Mouse (Mus musculus) hindbrain, embryonic 10.5 days (tissue): ENCODE data around the gene Isg20l2. TPM values are rescaled to one million over a fixed set of nuclear protein-coding genes. Genes with fewer than 3 reads are reported as not detected.

Experiments
- DNase-seq: peaks from one replicate; pipeline ENCODE4 v3.0.0-alpha.2; 2017; ENCODE audit warnings: low spot score
- H3K27ac ChIP-seq: fragments of 300-500 bp; sonication (generic); 2 replicates; pipeline ENCODE4 v1.5.1; 2016; ENCODE audit warnings: mild to moderate bottlenecking, moderate library complexity
- H3K27me3 ChIP-seq: fragments of 300-500 bp; sonication (generic); 2 replicates; pipeline ENCODE4 v1.6.1; 2016; ENCODE audit warnings: mild to moderate bottlenecking; ENCODE audit not compliant: poor library complexity, insufficient read depth, severe bottlenecking
- H3K36me3 ChIP-seq: fragments of 300-500 bp; sonication (generic); 2 replicates; pipeline ENCODE4 v1.6.1; 2016; ENCODE audit warnings: mild to moderate bottlenecking, moderate library complexity
- H3K4me1 ChIP-seq: fragments of 300-500 bp; sonication (generic); replicated peaks from 2 replicates; pipeline ENCODE4 v1.6.1; 2016; ENCODE audit warnings: mild to moderate bottlenecking
- H3K4me3 ChIP-seq: fragments of 300-500 bp; sonication (generic); 2 replicates; pipeline ENCODE4 v1.5.1; 2016; ENCODE audit warnings: mild to moderate bottlenecking, moderate library complexity
- H3K9me3 ChIP-seq: fragments of 300-500 bp; sonication (generic); 2 replicates; pipeline ENCODE4 v1.6.1; 2016; ENCODE audit warnings: mild to moderate bottlenecking, moderate library complexity
- WGBS: fragments of 180-500 bp; shearing (Covaris S2); methylation state at CpG from one replicate; pipeline ENCODE4 v1.1.7; 2016; 5-methylcytosine and 5-hydroxymethylcytosine counted together
- polyA plus RNA-seq: library from polyadenylated mRNA; unstranded; fragments of >200 nt; fragmentation: Nextera tagmentation; extraction: Ambion mirVana; gene quantifications from 2 replicates; pipeline ENCODE4 v1.2.1, GENCODE M21; 2016

The Isg20l2 gene
- polyA plus RNA-seq, 1 experiment from 2014 or later, result 73.3 TPM

- no peaks in the 10 kb centered on the region for H3K9me3 ChIP-seq
- no peaks in the 10 kb centered on the region for H3K27me3 ChIP-seq
- under 1% methylated on average over 30 of the region's 30 CpGs for WGBS
- peaks cover 62% of the 10 kb centered on the region for H3K36me3 ChIP-seq
- DNase-seq, result peak; percentile 76
- H3K4me1 ChIP-seq, result peaks cover 10% of the 10 kb centered on the region
- H3K4me3 ChIP-seq, result peak within 1 kb of the TSS; percentile 74
- peak within 1 kb of the TSS; percentile 82 for H3K27ac ChIP-seq
Observed at GRCm38 (mm10) chr3:87919336-87920108, 10.6 kb upstream of the Isg20l2 start, which contains the start of gene Mrpl24. Gene Mrpl24 (plus strand): TSS chr3:87919506.

GRCm38 (mm10) chr3:87920270-87920943 lies 9.7 kb upstream of the Isg20l2 start:
- WGBS, result 67% methylated on average over 9 of the region's 9 CpGs
- peak overlapping the region; percentile 74 for H3K4me3 ChIP-seq
- no peaks in the 10 kb centered on the region for H3K9me3 ChIP-seq
- no peak overlapping the region for H3K27ac ChIP-seq
- no peak for DNase-seq
- peaks cover 10% of the 10 kb centered on the region for H3K4me1 ChIP-seq
- H3K36me3 ChIP-seq, result peaks cover 62% of the 10 kb centered on the region
- H3K27me3 ChIP-seq, result no peaks in the 10 kb centered on the region

DNA sequence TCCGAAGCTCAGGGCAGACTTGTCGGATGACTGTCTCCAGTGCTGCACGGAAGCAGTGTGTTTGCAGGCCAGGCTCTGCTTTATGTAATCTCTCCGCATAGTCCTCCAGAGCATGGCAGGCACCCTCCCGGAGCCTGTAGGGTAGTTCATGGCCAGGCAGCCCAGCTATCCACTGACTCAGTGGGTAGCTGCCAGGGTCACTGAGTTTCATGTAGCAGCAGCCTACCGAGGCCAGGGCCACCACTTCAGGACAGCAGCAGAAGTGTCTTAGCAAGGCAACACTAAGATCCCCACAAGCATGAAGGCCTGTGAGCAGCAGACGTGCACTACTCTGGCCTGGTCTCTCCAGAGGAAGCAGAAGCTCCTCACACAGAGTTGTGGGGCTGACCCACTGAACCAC lies 5.1 kb upstream of the Isg20l2 start:
- DNase-seq, result no peak
- peaks cover 64% of the 10 kb centered on the region for H3K36me3 ChIP-seq
- no peaks in the 10 kb centered on the region for H3K27me3 ChIP-seq
- H3K4me1 ChIP-seq, result peaks cover 19% of the 10 kb centered on the region
- whole genome bisulfite sequencing, result 93% methylated on average over 7 of the region's 7 CpGs
- H3K9me3 ChIP-seq, result no peaks in the 10 kb centered on the region
- H3K27ac ChIP-seq, result no peak overlapping the region
- no peak overlapping the region; the same call in 1 of the 2 replicates for H3K4me3 ChIP-seq

DNA sequence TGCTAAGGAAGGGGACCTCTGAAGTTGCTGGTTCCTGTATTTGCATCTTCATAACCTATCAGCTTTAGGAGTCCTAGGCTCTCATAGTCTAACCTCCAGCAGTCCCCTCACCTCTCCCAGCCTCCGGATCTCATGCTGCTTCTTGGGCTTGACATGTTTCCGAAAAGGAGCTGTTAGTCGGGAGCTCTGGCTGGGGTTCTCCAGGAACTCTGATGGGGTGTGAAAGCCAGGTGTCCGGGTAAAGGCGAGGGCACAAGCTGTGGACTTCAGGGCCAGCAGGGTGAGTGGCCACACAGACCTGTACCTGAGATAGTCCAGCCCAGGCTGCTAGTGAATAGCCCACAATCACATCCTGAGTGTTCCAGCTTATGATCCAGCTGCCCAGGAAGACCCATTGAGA lies 2.7 kb upstream of the Isg20l2 start:
- WGBS, result 95% methylated on average over 5 of the region's 5 CpGs
- Histone ChIP-seq H3K36me3 (peaks cover 70% of the 10 kb centered on the region), H3K4me1 (peaks cover 32% of the 10 kb centered on the region)

DNA sequence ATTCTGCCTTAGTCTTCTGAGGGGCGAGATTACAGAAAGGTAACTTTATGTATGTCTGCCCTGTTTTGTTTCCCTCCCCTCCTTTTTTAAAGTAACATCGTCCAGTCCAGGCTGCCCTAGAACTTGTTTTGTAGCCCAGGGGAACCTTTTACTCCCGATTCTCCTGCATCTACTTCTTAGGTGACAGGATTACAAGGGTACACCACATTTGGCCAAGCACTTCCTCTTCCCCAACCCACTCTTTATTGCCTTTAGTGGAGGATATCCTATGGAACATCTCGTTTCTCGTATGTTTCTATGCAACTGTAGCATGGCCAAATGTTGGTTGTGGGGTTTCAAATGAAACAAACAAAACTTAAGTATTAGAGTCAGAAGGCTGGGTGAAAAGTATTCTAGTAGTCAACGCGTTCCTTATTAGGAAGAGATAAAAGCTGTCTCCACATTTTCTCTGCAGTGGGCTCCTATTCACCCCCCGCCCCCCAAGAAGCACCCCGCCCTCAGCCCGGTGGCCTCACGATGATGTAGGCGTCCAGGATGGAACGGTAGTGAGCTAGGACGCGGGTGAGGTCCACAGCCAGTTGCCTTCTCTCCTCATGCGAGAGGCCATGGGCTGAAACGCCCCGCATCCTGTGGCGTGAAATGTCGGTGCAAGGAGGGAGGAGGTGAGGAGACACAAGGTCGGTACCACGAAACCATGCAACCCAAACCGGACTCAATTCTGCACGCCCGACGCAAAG lies 605 bp upstream of the Isg20l2 start:
- 9% methylated on average over 26 of the region's 26 CpGs for WGBS
- DNase-seq, result no peak
- H3K27me3 ChIP-seq, result no peaks in the 10 kb centered on the region
- H3K27ac ChIP-seq, result peak overlapping the region; percentile 92
- H3K4me3 ChIP-seq, result peak overlapping the region; percentile 75
- peaks cover 69% of the 10 kb centered on the region for H3K36me3 ChIP-seq
- no peaks in the 10 kb centered on the region for H3K9me3 ChIP-seq
- H3K4me1 ChIP-seq, result peaks cover 38% of the 10 kb centered on the region

More for the DNA sequence above, 2.7 kb upstream of the Isg20l2 start:
- Histone ChIP-seq H3K4me3 (no peak overlapping the region), H3K9me3 (no peaks in the 10 kb centered on the region), H3K27ac (no peak overlapping the region), H3K27me3 (no peaks in the 10 kb centered on the region)
- DNase-seq, result no peak

DNA sequence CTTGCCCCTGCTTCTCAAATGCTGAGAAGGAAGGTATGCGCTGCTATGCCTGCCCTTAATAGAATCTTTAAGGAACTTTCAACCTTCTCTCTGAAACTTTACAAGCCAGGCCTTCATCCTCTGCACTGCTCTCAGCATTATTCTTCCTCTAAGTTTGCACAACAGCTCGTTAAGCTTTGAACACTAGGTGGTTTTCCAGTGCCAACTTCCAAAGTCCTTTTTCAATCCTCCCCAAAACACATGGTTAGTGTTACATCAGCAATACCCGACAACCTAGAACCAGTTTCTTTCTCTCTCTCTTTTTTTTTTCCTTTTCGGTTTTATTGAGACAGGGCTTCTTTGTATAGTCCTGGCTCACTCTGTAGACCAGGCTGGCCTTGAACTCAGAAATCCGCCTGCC lies 3.9 kb downstream of the Isg20l2 start:
- peaks cover 80% of the 10 kb centered on the region for H3K36me3 ChIP-seq
- DNase-seq, result no peak
- 89% methylated on average over 5 of the region's 5 CpGs for WGBS

DNA sequence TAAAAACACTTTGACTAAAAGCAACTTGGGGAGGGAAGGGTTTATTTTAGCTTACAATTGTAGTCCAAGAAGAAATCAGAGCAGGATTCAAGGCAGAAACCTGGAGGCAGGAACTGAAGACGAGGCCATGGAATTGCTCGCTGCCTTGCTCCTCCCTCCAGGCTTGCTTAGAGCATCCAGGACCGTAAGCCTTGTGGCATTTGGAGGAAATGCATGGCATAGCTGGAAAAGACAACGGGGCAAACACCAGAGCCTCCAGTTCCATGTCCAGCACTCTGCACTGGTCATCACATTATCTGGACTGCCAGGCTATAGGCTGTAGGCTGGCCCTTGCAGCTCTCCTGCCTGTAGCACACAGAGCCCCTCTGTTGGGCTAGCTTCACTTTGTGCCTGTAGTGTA lies 4.4 kb downstream of the Isg20l2 start:
- 78% methylated on average over 4 of the region's 4 CpGs for WGBS
- Histone ChIP-seq H3K27ac (no peak overlapping the region), H3K36me3 (peaks cover 85% of the 10 kb centered on the region), H3K4me1 (peaks cover 42% of the 10 kb centered on the region), H3K27me3 (no peaks in the 10 kb centered on the region), H3K9me3 (no peaks in the 10 kb centered on the region), H3K4me3 (no peak overlapping the region)
- DNase-seq, result no peak

More for the DNA sequence above, 3.9 kb downstream of the Isg20l2 start:
- Histone ChIP-seq H3K27me3 (no peaks in the 10 kb centered on the region), H3K27ac (no peak overlapping the region), H3K4me1 (peaks cover 47% of the 10 kb centered on the region), H3K4me3 (no peak overlapping the region), H3K9me3 (no peaks in the 10 kb centered on the region)

- no peak for DNase-seq
- no peaks in the 10 kb centered on the region for H3K9me3 ChIP-seq
- no peak overlapping the region for H3K27ac ChIP-seq
- peaks cover 41% of the 10 kb centered on the region for H3K4me1 ChIP-seq
- no peaks in the 10 kb centered on the region for H3K27me3 ChIP-seq
- 81% methylated on average over 4 of the region's 4 CpGs for WGBS
- peaks cover 92% of the 10 kb centered on the region for H3K36me3 ChIP-seq
- no peak overlapping the region for H3K4me3 ChIP-seq
Observed at GRCm38 (mm10) chr3:87935201-87935600, 5.1 kb downstream of the Isg20l2 start.

GRCm38 (mm10) chr3:87935776-87936175 lies 5.7 kb downstream of the Isg20l2 start:
- peak; percentile 85 for DNase-seq
- peak overlapping the region; percentile 40 for H3K27ac ChIP-seq
- peaks cover 36% of the 10 kb centered on the region for H3K4me1 ChIP-seq
- WGBS, result 98% methylated on average over 2 of the region's 2 CpGs
- no peak overlapping the region for H3K4me3 ChIP-seq
- no peaks in the 10 kb centered on the region for H3K9me3 ChIP-seq
- peaks cover 98% of the 10 kb centered on the region for H3K36me3 ChIP-seq
- H3K27me3 ChIP-seq, result no peaks in the 10 kb centered on the region

- peaks cover 32% of the 10 kb centered on the region for H3K4me1 ChIP-seq
- no peak overlapping the region for H3K27ac ChIP-seq
- no peaks in the 10 kb centered on the region for H3K9me3 ChIP-seq
- DNase-seq, result no peak
- H3K27me3 ChIP-seq, result no peaks in the 10 kb centered on the region
- H3K4me3 ChIP-seq, result no peak overlapping the region
- peaks cover 88% of the 10 kb centered on the region for H3K36me3 ChIP-seq
- WGBS, result 76% methylated on average over 5 of the region's 5 CpGs
Observed at GRCm38 (mm10) chr3:87940611-87941010, 10.5 kb downstream of the Isg20l2 start.

DNA sequence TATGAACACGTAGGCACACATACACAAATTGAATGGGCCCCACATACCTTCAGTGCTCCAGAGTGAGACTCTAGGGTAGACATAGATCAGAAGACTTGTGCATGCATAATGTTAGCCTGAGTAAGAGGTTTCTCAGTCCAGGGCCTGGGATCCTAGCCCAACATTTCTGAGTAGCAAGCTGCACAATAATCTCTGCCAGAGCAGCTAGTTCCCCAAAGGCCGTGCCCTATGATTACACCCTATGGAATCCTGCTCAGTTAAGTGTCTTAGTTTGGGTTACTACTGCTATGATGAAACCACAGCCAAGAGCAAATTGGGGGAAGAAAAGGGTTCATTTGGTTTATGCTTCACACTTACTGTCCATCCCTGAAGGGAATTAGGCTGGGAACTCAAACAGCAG lies 12.4 kb downstream of the Isg20l2 start:
- 99% methylated on average over 2 of the region's 2 CpGs for WGBS
- Histone ChIP-seq H3K27me3 (no peaks in the 10 kb centered on the region), H3K27ac (no peak overlapping the region), H3K4me3 (no peak overlapping the region), H3K4me1 (peaks cover 42% of the 10 kb centered on the region), H3K9me3 (no peaks in the 10 kb centered on the region), H3K36me3 (peaks cover 70% of the 10 kb centered on the region)
- DNase-seq, result no peak

- H3K36me3 ChIP-seq, result peaks cover 59% of the 10 kb centered on the region
- H3K4me3 ChIP-seq, result no peak overlapping the region
- H3K27ac ChIP-seq, result 0 out of 2 replicates have a peak overlapping the region, but pooled peaks have one; percentile 23
- H3K9me3 ChIP-seq, result no peaks in the 10 kb centered on the region
- DNase-seq, result no peak
- WGBS, result 86% methylated on average over 7 of the region's 7 CpGs
- H3K4me1 ChIP-seq, result peaks cover 53% of the 10 kb centered on the region
- H3K27me3 ChIP-seq, result no peaks in the 10 kb centered on the region
Observed at GRCm38 (mm10) chr3:87943586-87943985, 13.5 kb downstream of the Isg20l2 start.
